Mouse (Mus musculus): Measurements from ENCODE around the gene Btn1a1. TPM values are rescaled to one million over a fixed set of nuclear protein-coding genes. Genes with fewer than 3 reads are reported as not detected.

The Btn1a1 gene
- polyA plus RNA-seq, 1 experiment = not detected

DNA sequence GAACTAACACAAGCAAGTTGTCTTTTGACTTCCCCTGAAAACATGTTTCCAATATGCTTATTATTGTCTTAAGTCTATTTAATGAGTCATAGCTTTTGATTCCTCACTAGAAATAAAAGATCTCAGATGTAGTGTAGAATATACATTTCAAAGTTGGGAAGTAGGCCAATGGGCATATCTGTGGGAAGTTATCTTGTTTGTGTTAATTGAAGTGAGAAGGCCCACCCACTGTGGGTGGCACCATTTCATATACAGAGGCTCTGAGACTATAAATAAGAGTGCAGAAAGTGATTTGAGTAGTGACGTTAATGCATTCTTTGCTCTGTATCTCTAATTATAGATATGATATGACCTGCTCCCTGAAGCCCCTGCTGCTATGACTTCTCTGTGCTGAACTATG, 25.2 kb upstream of the Btn1a1 start:
- 54% methylated on average over 1 of the region's 1 CpGs for WGBS

DNA sequence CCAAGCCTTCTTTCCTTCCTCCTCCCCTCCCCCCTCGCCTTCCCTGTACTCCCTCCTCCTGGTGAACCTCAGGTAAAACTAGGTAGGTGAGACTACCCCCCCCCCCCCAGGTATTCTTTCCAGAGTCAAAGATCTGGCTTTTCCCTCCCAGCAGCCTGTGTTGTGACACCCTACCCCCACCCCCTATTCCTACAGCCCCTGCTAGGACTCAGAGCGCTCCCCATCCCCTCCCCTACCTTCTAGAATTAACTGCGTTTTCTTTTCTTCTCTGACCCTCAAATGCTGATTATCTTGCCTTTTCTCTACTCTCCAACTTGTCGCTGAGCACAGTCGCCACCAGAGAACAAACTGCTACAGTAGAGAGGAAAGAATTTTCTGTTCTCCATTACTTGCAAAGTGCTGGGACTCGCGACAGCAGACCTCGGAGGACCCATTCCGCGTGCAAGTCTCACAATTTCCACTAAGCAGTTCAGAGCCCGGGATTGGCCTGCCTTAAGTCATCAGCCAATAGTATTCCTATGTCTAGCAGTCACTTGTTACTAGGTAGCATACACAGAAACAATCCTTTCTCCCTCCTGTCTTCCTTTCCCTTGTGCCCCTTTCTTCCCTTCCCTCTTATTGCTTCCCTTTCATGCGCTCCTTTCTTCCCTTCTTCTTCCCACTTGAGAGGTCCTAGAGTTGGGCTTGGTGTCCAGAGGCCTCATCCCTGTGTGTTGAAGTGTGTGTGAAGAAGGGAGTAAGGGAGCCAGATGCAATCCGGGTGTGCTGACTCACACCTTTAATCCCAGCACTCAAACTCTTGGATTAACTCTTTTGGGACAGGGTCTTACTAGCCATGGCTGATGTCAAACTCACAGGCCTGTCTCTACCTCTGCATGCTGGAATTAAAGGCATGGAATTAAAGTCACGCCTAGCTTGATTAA, 23.0 kb upstream of the Btn1a1 start, which contains the start of gene Btn2a2:
Gene Btn2a2 (minus strand): TSS at position 458 of the 923 bp plus-strand sequence.
- H3K27ac ChIP-seq (ENCODE audit: insufficient read depth, low read depth, low read length) = no peak within 1 kb of the TSS
- WGBS = 9% methylated on average over 14 of the region's 14 CpGs
- H3K4me1 ChIP-seq (ENCODE audit: control insufficient read depth, insufficient read depth, low read length) = peaks cover 9% of the 10 kb centered on the region
- TF ChIP-seq CTCF (IDR thresholded peaks at IDR 0.05; ENCODE audit: insufficient read depth, low read depth, low read length) (no peak), POLR2A (IDR thresholded peaks at IDR 0.05; ENCODE audit: insufficient read depth, low read depth, low read length) (no peak)
- peak within 1 kb of the TSS; percentile 17 for H3K4me3 ChIP-seq (ENCODE audit: insufficient read depth, low read depth, low read length)

More for the DNA sequence above, 25.2 kb upstream of the Btn1a1 start:
- Histone ChIP-seq H3K4me3 (ENCODE audit: insufficient read depth, low read depth, low read length) (no peak overlapping the region), H3K27ac (ENCODE audit: insufficient read depth, low read depth, low read length) (no peak overlapping the region), H3K4me1 (ENCODE audit: control insufficient read depth, insufficient read depth, low read length) (peaks cover 9% of the 10 kb centered on the region)
- TF ChIP-seq POLR2A (IDR thresholded peaks at IDR 0.05; ENCODE audit: insufficient read depth, low read depth, low read length) = no peak

DNA sequence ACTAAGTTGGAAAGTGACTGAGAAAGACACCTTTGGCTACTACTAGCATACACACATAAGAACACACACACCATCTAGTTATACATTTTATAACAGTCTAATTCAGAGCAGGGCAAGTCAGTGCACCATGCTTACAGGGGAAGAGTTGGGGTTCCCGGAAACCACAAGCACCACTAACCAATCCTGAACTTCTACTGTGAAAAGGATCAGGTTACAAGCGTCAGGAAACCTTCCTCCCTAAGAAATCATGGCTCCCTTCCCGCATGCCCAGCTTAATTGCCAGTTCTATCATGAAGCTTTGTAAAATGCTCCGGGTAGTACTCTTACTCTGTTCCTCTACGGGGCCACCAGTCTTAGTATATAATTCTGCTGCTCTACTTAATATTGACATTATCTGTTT, 19.6 kb upstream of the Btn1a1 start:
- Histone ChIP-seq H3K4me3 (ENCODE audit: insufficient read depth, low read depth, low read length) (no peak overlapping the region), H3K27ac (ENCODE audit: insufficient read depth, low read depth, low read length) (no peak overlapping the region), H3K4me1 (ENCODE audit: control insufficient read depth, insufficient read depth, low read length) (peaks cover 7% of the 10 kb centered on the region)
- TF ChIP-seq CTCF (IDR thresholded peaks at IDR 0.05; ENCODE audit: insufficient read depth, low read depth, low read length) (no peak), POLR2A (IDR thresholded peaks at IDR 0.05; ENCODE audit: insufficient read depth, low read depth, low read length) (no peak)
- 52% methylated on average over 5 of the region's 5 CpGs for WGBS

DNA sequence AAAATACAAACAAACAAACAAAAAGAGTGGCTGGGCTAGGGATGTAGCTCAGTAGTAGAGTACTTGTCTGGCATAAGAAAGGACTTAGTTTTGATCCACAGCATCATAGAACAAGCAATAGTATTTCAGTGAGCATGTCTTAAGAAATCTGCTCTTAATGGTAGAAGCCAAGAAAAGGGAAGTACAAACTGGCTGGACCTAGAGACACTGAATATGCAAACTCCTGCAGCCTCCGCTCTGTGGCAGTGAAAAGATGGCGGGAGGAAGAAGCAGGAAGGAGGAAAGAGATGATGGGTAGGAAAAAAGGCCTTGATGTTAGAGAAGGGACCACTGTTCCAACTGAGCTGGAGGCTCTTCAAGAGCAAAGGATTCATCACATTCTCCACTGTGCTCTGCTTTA, 17.5 kb upstream of the Btn1a1 start:
- TF ChIP-seq POLR2A (IDR thresholded peaks at IDR 0.05; ENCODE audit: insufficient read depth, low read depth, low read length) = no peak
- TF ChIP-seq CTCF (IDR thresholded peaks at IDR 0.05; ENCODE audit: insufficient read depth, low read depth, low read length) = no peak
- 94% methylated on average over 2 of the region's 2 CpGs for WGBS
- H3K4me1 ChIP-seq (ENCODE audit: control insufficient read depth, insufficient read depth, low read length) = peaks cover 2% of the 10 kb centered on the region; the same call in 1 of the 2 replicates
- no peak overlapping the region for H3K27ac ChIP-seq (ENCODE audit: insufficient read depth, low read depth, low read length)
- no peak overlapping the region for H3K4me3 ChIP-seq (ENCODE audit: insufficient read depth, low read depth, low read length)

DNA sequence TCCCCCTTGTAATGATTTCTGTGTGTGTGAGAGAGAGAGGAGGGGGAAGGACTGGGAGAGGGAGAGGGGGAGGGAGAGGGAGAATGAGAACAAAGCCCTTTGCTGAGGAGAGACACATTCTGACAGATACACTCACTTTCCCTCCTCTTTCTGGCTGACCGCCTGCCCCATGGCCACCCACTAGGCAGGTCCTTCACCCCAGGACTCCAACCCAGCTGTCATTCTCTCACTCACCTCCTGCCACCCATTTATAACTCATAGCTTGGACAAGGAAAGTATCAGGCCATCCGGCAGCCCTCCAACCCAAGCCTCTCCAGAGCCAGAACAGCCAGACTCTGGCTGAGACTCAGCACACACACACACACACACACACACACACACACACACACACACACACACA, 10.0 kb upstream of the Btn1a1 start:
- H3K4me3 ChIP-seq (ENCODE audit: insufficient read depth, low read depth, low read length) = no peak overlapping the region
- 37% methylated on average over 2 of the region's 2 CpGs for WGBS
- TF ChIP-seq POLR2A (IDR thresholded peaks at IDR 0.05; ENCODE audit: insufficient read depth, low read depth, low read length) = no peak
- TF ChIP-seq CTCF (IDR thresholded peaks at IDR 0.05; ENCODE audit: insufficient read depth, low read depth, low read length) = no peak

DNA sequence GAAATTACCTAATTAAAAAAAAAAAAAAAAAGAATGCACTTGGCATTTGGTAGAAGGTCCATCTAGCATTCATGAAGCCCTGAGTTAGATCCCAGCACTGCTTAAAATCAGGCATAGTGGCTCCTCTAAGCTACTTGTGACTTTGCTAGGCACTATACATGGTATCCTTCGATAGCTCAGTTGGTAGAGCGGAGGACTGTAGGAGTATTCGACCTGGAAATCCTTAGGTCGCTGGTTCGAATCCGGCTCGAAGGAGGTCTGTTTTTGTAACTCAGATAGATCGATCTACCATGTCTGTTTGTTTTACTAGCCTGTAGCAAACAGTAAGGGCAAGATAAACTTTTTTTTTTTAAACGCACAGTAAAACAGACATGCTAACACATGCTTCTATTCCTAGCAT, 1.2 kb upstream of the Btn1a1 start:
- Histone ChIP-seq H3K4me1 (ENCODE audit: control insufficient read depth, insufficient read depth, low read length) (peaks cover 7% of the 10 kb centered on the region), H3K27ac (ENCODE audit: insufficient read depth, low read depth, low read length) (no peak overlapping the region), H3K4me3 (ENCODE audit: insufficient read depth, low read depth, low read length) (no peak overlapping the region)
- WGBS = 21% methylated on average over 9 of the region's 9 CpGs
- TF ChIP-seq CTCF (IDR thresholded peaks at IDR 0.05; ENCODE audit: insufficient read depth, low read depth, low read length) = no peak
- no peak for TF ChIP-seq POLR2A (IDR thresholded peaks at IDR 0.05; ENCODE audit: insufficient read depth, low read depth, low read length)

More for the DNA sequence above, 10.0 kb upstream of the Btn1a1 start:
- Histone ChIP-seq H3K27ac (ENCODE audit: insufficient read depth, low read depth, low read length) (no peak overlapping the region), H3K4me1 (ENCODE audit: control insufficient read depth, insufficient read depth, low read length) (no peaks in the 10 kb centered on the region)

DNA sequence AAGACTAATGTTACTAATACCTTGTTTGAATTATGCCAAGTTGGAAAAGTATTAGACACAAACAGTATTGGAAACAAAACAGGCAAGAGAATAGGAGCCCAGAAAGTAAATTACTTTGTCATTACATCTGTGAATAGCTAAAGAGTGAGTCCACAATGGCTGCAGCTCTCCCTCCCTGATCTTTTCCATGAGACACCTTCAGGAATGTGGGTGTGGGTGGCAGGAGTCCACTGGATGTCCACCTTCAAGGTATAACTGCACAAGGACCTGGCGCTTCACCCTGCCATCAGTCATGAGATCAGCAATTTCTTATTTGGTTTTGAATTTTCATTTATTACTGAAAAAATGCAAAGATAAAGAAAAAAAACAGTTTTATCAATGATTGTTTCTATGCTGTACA, 605 bp upstream of the Btn1a1 start:
- Histone ChIP-seq H3K4me3 (ENCODE audit: insufficient read depth, low read depth, low read length) (no peak overlapping the region), H3K4me1 (ENCODE audit: control insufficient read depth, insufficient read depth, low read length) (peaks cover 7% of the 10 kb centered on the region), H3K27ac (ENCODE audit: insufficient read depth, low read depth, low read length) (no peak overlapping the region)
- TF ChIP-seq CTCF (IDR thresholded peaks at IDR 0.05; ENCODE audit: insufficient read depth, low read depth, low read length) (no peak), POLR2A (IDR thresholded peaks at IDR 0.05; ENCODE audit: insufficient read depth, low read depth, low read length) (no peak)
- WGBS = 94% methylated on average over 1 of the region's 1 CpGs

DNA sequence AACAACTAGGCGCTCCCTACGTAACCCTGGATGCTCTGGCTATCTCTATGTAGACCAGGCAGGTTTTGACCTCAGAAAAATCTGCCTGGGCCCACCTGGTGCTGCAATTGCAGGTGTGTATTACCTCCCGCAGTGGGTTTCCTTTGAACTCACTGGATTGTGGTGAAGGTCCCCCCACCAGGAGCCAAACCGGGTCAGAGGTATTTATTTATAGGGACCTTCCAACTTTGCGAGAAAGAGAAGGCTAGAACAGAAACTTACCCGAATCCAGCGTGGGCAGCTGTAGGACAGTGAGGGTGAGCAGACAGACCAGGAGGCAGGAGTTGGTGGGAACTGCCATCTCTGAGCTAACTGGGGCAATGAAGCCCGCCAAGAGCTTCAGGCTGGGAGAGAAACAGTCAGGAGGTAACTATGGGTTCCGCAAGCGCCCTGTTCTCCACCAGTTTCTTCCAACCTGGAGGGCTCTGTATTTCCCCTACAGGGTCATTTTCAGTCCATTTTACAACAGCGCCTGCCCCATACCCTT, 797 bp downstream of the Btn1a1 start:
- Histone ChIP-seq H3K4me1 (ENCODE audit: control insufficient read depth, insufficient read depth, low read length) (peaks cover 7% of the 10 kb centered on the region), H3K4me3 (ENCODE audit: insufficient read depth, low read depth, low read length) (peak overlapping the region; percentile 79), H3K27ac (ENCODE audit: insufficient read depth, low read depth, low read length) (no peak overlapping the region)
- 22% methylated on average over 11 of the region's 11 CpGs for WGBS
- no peak for TF ChIP-seq POLR2A (IDR thresholded peaks at IDR 0.05; ENCODE audit: insufficient read depth, low read depth, low read length)
- TF ChIP-seq CTCF (IDR thresholded peaks at IDR 0.05; ENCODE audit: insufficient read depth, low read depth, low read length) = no peak

DNA sequence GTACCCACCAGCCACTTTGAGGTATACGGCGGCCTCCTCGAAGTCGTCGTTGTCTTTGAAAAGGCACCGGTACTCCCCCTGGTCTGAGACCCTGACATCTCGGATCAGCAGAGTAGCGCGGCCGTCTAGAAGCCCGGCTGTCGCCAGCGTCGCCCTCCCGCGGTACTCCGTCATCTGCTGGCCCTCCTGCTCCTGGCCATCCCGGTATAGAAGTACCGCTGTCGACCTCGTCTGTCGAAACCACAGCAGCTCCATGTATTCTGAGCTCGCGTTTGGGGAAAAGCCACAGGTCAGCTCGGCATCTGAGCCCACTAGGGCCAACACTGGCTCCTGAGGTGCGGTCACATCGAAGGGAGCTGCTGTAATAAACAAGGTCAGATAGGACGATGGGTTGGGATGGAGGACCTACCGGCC, 1.5 kb downstream of the Btn1a1 start:
- no peak for TF ChIP-seq CTCF (IDR thresholded peaks at IDR 0.05; ENCODE audit: insufficient read depth, low read depth, low read length)
- TF ChIP-seq POLR2A (IDR thresholded peaks at IDR 0.05; ENCODE audit: insufficient read depth, low read depth, low read length) = no peak
- 2% methylated on average over 29 of the region's 29 CpGs for WGBS
- H3K4me1 ChIP-seq (ENCODE audit: control insufficient read depth, insufficient read depth, low read length) = peaks cover 7% of the 10 kb centered on the region
- peak overlapping the region; percentile 79 for H3K4me3 ChIP-seq (ENCODE audit: insufficient read depth, low read depth, low read length)
- H3K27ac ChIP-seq (ENCODE audit: insufficient read depth, low read depth, low read length) = no peak overlapping the region

Measured in olfactory bulb, adult 2 months (tissue).